ENCODE assay signal across 15 mouse cellular contexts in genomic region chr19:56288436-56288835, GRCm38 (mm10). TPM values are rescaled to one million over a fixed set of nuclear protein-coding genes. Genes with fewer than 3 reads are reported as not detected.
DNase-seq lines count a peak whose midpoint lies in the region; ATAC-seq and TF ChIP-seq lines count a peak whose summit lies in the region.
"Had no signal": no experiment of that assay in that cellular context is flagged by ENCODE, and none has a peak within 500 bp of the region (broad histone marks: within the 10 kb centered on the region; RNA-seq: fewer than 3 reads in every experiment).

No protein-coding gene starts in this region.

- no peak overlapping the region for H3K9ac ChIP-seq in intestine, embryonic 16.5 days (ENCODE audit: low read depth, low read length)
- H3K9ac ChIP-seq in hindbrain, embryonic 12.5 days: no peak overlapping the region
- H3K9ac ChIP-seq: hindbrain, embryonic 13.5 days had no signal

- H3K36me3 ChIP-seq in intestine, embryonic 16.5 days (ENCODE audit: control insufficient read depth, insufficient read depth, low read length): no peaks in the 10 kb centered on the region
- H3K36me3 ChIP-seq in myocyte (ENCODE audit: control insufficient read depth, insufficient read depth): no peaks in the 10 kb centered on the region
- no peaks in the 10 kb centered on the region for H3K36me3 ChIP-seq in forebrain, embryonic 10.5 days (replicated peaks)
- H3K36me3 ChIP-seq in hindbrain, embryonic 12.5 days: no peaks in the 10 kb centered on the region
- H3K36me3 ChIP-seq: hindbrain, embryonic 13.5 days; midbrain, embryonic 10.5 days had no signal

- H3K4me1 ChIP-seq in intestine, embryonic 16.5 days (ENCODE audit: control insufficient read depth, insufficient read depth, low read length): peaks cover 9% of the 10 kb centered on the region
- H3K4me1 ChIP-seq in forebrain, embryonic 10.5 days: 0 out of 2 replicates have a peak, but pooled peaks cover 7% of the 10 kb centered on the region
- no peaks in the 10 kb centered on the region for H3K4me1 ChIP-seq in hindbrain, embryonic 12.5 days
- H3K4me1 ChIP-seq: hindbrain, embryonic 13.5 days had no signal

- no peak for TF ChIP-seq POLR2A in myocyte (IDR thresholded peaks at IDR 0.05; ENCODE audit: insufficient read length, low read depth)

- peak; percentile 50 for DNase-seq in 3T3-L1 (ENCODE audit: low read depth, low spot score)
- DNase-seq in kidney, postnatal 25 days: peak; percentile 46 to 54
- DNase-seq in ovary, adult 18-20 months (ENCODE audit: low spot score): no peak
- DNase-seq in forebrain, embryonic 10.5 days (ENCODE audit: extremely low spot score, low spot score): no peak
- no peak for DNase-seq in layer of hippocampus, adult 9-10 months (ENCODE audit: low spot score)
- DNase-seq: adrenal gland, postnatal 14 days; gastrocnemius, postnatal 14 days; lung, postnatal 14 days; thymus, postnatal 25 days had no signal

- H3K27me3 ChIP-seq in intestine, embryonic 16.5 days (replicated peaks; ENCODE audit: control insufficient read depth, insufficient read depth, low read length): no peaks in the 10 kb centered on the region
- no peaks in the 10 kb centered on the region for H3K27me3 ChIP-seq in myocyte (ENCODE audit: control insufficient read depth, insufficient read depth, insufficient read length)
- H3K27me3 ChIP-seq in forebrain, embryonic 10.5 days (ENCODE audit: poor library complexity, severe bottlenecking): no peaks in the 10 kb centered on the region; the same call in 1 of the 2 replicates
- no peaks in the 10 kb centered on the region for H3K27me3 ChIP-seq in hindbrain, embryonic 12.5 days

- no peak overlapping the region for H3K27ac ChIP-seq in intestine, embryonic 16.5 days (ENCODE audit: low read length)
- no peak overlapping the region for H3K27ac ChIP-seq in forebrain, embryonic 10.5 days
- no peak overlapping the region for H3K27ac ChIP-seq in hindbrain, embryonic 12.5 days
- H3K27ac ChIP-seq: hindbrain, embryonic 13.5 days; midbrain, embryonic 10.5 days had no signal

- H3ac ChIP-seq in myocyte (ENCODE audit: control insufficient read depth, insufficient read length): no peak overlapping the region

- H3K4me2 ChIP-seq in intestine, embryonic 16.5 days (ENCODE audit: low read depth, low read length): peak overlapping the region; percentile 4; the same call in 1 of the 2 replicates
- H3K4me2 ChIP-seq in myocyte (ENCODE audit: low read depth): peak overlapping the region; percentile 56
- no peak overlapping the region for H3K4me2 ChIP-seq in hindbrain, embryonic 12.5 days (replicated peaks)
- H3K4me2 ChIP-seq: hindbrain, embryonic 13.5 days had no signal

- no peaks in the 10 kb centered on the region for H3K79me2 ChIP-seq in myocyte (ENCODE audit: control insufficient read depth, insufficient read depth)

- WGBS in intestine, embryonic 16.5 days: 55% methylated on average over 4 of the region's 4 CpGs
- WGBS in forebrain, embryonic 10.5 days: 88% methylated on average over 4 of the region's 4 CpGs
- WGBS in hindbrain, embryonic 12.5 days: 88% methylated on average over 4 of the region's 4 CpGs

- 0 out of 2 replicates have a peak, but pooled peaks have one; percentile 25 for ATAC-seq in intestine, embryonic 16.5 days
- ATAC-seq in hindbrain, embryonic 12.5 days (ENCODE audit: low FRiP score): no peak

- H3K4me3 ChIP-seq in intestine, embryonic 16.5 days (ENCODE audit: low read length): no peak overlapping the region
- H3K4me3 ChIP-seq in myocyte: no peak overlapping the region
- no peak overlapping the region for H3K4me3 ChIP-seq in forebrain, embryonic 10.5 days
- no peak overlapping the region for H3K4me3 ChIP-seq in hindbrain, embryonic 12.5 days
- H3K4me3 ChIP-seq: hindbrain, embryonic 13.5 days; midbrain, embryonic 10.5 days had no signal

- no peaks in the 10 kb centered on the region for H3K9me3 ChIP-seq in intestine, embryonic 16.5 days (ENCODE audit: control insufficient read depth, low read length)
- H3K9me3 ChIP-seq in forebrain, embryonic 10.5 days: no peaks in the 10 kb centered on the region
- H3K9me3 ChIP-seq in hindbrain, embryonic 12.5 days (replicated peaks): no peaks in the 10 kb centered on the region
- H3K9me3 ChIP-seq: hindbrain, embryonic 13.5 days; midbrain, embryonic 10.5 days had no signal

TF ChIP-seq in myocyte, 11 proteins besides CTCF, POLR2A, EP300 and RAD21:
- TF ChIP-seq REST (IDR thresholded peaks at IDR 0.05; ENCODE audit: insufficient read depth, insufficient read length): no peak
- TF ChIP-seq SRF (IDR thresholded peaks at IDR 0.05; ENCODE audit: control insufficient read depth, insufficient read length, low read depth): no peak
- TF ChIP-seq TCF12 (IDR thresholded peaks at IDR 0.05; ENCODE audit: insufficient read depth, poor library complexity, severe bottlenecking): no peak
- TF ChIP-seq USF1 (IDR thresholded peaks at IDR 0.05; ENCODE audit: low read depth): no peak
- no peak for TF ChIP-seq E2F4 (IDR thresholded peaks at IDR 0.05; ENCODE audit: insufficient read depth)
- TF ChIP-seq POLR2AphosphoS2 (IDR thresholded peaks at IDR 0.05; ENCODE audit: insufficient read length, low read depth): no peak
- no peak for TF ChIP-seq CEBPB (IDR thresholded peaks at IDR 0.05; ENCODE audit: insufficient read depth, poor library complexity, severe bottlenecking)
- no peak for TF ChIP-seq TCF3 (IDR thresholded peaks at IDR 0.05; ENCODE audit: insufficient read length, low read depth)
- no peak for TF ChIP-seq MYOG (IDR thresholded peaks at IDR 0.05; ENCODE audit: control insufficient read depth in 1 of 3, insufficient read depth in 1 of 3, insufficient read length in 2 of 3, low read depth in 2 of 3)
- TF ChIP-seq MAX (IDR thresholded peaks at IDR 0.05; ENCODE audit: low read depth): no peak
- no peak for TF ChIP-seq MYOD1 (IDR thresholded peaks at IDR 0.05; ENCODE audit: control insufficient read depth in 1 of 3, insufficient read length in 2 of 3, low read depth in 2 of 3)
TF ChIP-seq in myocyte: peak in this region for 0.

RNA-seq across cellular contexts. Expression of gene Habp2, which starts 1.5 kb away (rescaled TPM):
- 10.1 and 12.7 TPM in 2 replicates for polyA plus RNA-seq in intestine, embryonic 16.5 days (2015; fragmentation: Nextera tagmentation; extraction: Ambion mirVana)
- 0.49 TPM for polyA plus RNA-seq in myocyte (2012; fragmentation: generic; extraction: Trizol)
- not detected in 2 replicates for polyA plus RNA-seq in forebrain, embryonic 10.5 days (2016; fragmentation: Nextera tagmentation; extraction: Ambion mirVana)
- polyA plus RNA-seq in hindbrain, embryonic 12.5 days (2016; fragmentation: Nextera tagmentation; extraction: Ambion mirVana): 0.08 TPM in 1 of 2 replicates, not detected in the other
- polyA plus RNA-seq: hindbrain, embryonic 13.5 days; limb, embryonic 14.5 days had no signal

Comparison
In these comparisons a context has a peak if more than half of its experiments do, and no peak if none do; other contexts are left out.
1. DNase-seq: peak in 3T3-L1 (single experiment) and kidney, postnatal 25 days (2 of 2); none in ovary, adult 18-20 months (single experiment), forebrain, embryonic 10.5 days (single experiment) and layer of hippocampus, adult 9-10 months (single experiment).